Mouse (Mus musculus) bone marrow macrophage, adult 2 months (primary cell): ENCODE measurements around the gene Zfp672.

ENCODE experiments used
- CTCF ChIP-seq: IDR thresholded peaks from 2 replicates; pipeline ENCODE4 v1.5.1; 2012; ENCODE audit warnings: low read depth, mild to moderate bottlenecking, low read length, moderate library complexity
- POLR2A ChIP-seq: IDR thresholded peaks from 2 replicates; pipeline ENCODE4 v1.6.1; 2012; ENCODE audit warnings: mild to moderate bottlenecking, low read depth, low read length, borderline replicate concordance

DNA sequence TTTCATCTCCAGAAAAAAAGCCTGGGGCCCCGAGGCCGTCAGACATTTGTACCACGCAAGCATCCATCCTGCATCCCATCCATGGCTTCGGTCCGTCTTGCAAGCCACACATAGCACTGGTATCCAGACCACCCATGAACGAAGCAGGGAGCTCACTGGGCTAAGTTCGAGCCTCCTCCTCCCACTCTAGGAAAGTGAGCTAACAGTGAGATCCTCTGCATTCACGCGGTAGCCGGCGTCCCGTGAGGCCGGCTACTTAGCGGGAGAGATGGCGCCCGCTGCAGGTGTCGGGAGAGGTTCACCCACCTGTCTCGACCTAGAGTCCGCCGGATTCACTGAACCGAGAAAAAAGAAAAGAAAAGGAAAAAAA is 248 bp downstream of the Zfp672 start:
- TF ChIP-seq CTCF (no peak), POLR2A (no peak)
